Mouse (Mus musculus) hindbrain, embryonic 14.5 days (tissue): ENCODE data around the gene Ptpn13. TPM values are rescaled to one million over a fixed set of nuclear protein-coding genes. Genes with fewer than 3 reads are reported as not detected.

Experiments used
- ATAC-seq: fragments of 200-750 bp; cut with Nextera tagmentation; 2 replicates; pipeline ENCODE4 v1.8.0; 2017; ENCODE audit warnings: moderate number of reproducible peaks, mild to moderate bottlenecking, moderate TSS enrichment, moderate library complexity; ENCODE audit not compliant: low FRiP score
- DNase-seq: peaks from one replicate; pipeline ENCODE4 v3.0.0-alpha.2; 2015; ENCODE audit warnings: low spot score
- H3K27ac ChIP-seq: fragments of 300-500 bp; sonication (generic); 2 replicates; pipeline ENCODE4 v1.5.1; 2014; ENCODE audit warnings: mild to moderate bottlenecking, moderate library complexity
- H3K27me3 ChIP-seq: fragments of 300-500 bp; sonication (generic); 2 replicates; pipeline ENCODE4 v1.6.1; 2014; ENCODE audit warnings: mild to moderate bottlenecking, low read length, mixed read lengths; ENCODE audit not compliant: control insufficient read depth, insufficient read depth
- H3K36me3 ChIP-seq: fragments of 300-500 bp; sonication (generic); replicated peaks from 2 replicates; pipeline ENCODE4 v1.6.1; 2014; ENCODE audit not compliant: control insufficient read depth, insufficient read depth
- H3K4me1 ChIP-seq: fragments of 300-500 bp; sonication (generic); replicated peaks from 2 replicates; pipeline ENCODE4 v1.6.1; 2014; ENCODE audit warnings: antibody characterized with exemption, low read length, mixed read lengths; ENCODE audit not compliant: control insufficient read depth, insufficient read depth
- H3K4me2 ChIP-seq: fragments of 300-500 bp; sonication (generic); replicated peaks from 2 replicates; pipeline ENCODE4 v1.6.1; 2014; ENCODE audit warnings: mild to moderate bottlenecking, moderate library complexity
- H3K4me3 ChIP-seq: fragments of 300-500 bp; sonication (generic); replicated peaks from 2 replicates; pipeline ENCODE4 v1.5.1; 2014; ENCODE audit warnings: mild to moderate bottlenecking, low read length
- H3K9ac ChIP-seq: fragments of 300-500 bp; sonication (generic); 2 replicates; pipeline ENCODE4 v1.6.1; 2014
- H3K9me3 ChIP-seq: fragments of 300-500 bp; sonication (generic); 2 replicates; pipeline ENCODE4 v1.6.1; 2016; ENCODE audit warnings: low read length; ENCODE audit not compliant: control insufficient read depth
- WGBS: fragments of 180-500 bp; shearing (Covaris S2); extraction: QIAGEN DNeasy Blood & Tissue Kit; methylation state at CpG from one replicate; pipeline ENCODE4 v1.1.7; 2014; 5-methylcytosine and 5-hydroxymethylcytosine counted together
- polyA plus RNA-seq: library from polyadenylated mRNA; unstranded; fragments of >200 nt; fragmentation: Nextera tagmentation; extraction: Ambion mirVana; gene quantifications from 2 replicates; pipeline ENCODE4 v1.2.1, GENCODE M21; 2014

Gene Ptpn13
- polyA plus RNA-seq, 1 experiment from 2014 or later, result 7.8 TPM

GRCm38 (mm10) chr5:103431479-103431878, 6.5 kb downstream of the Ptpn13 start:
- no peak for DNase-seq
- 0 out of 2 replicates have a peak, but pooled peaks cover 6% of the 10 kb centered on the region for H3K27me3 ChIP-seq
- H3K4me2 ChIP-seq, result no peak overlapping the region
- no peak for ATAC-seq
- peaks cover 12% of the 10 kb centered on the region; the same call in 1 of the 2 replicates for H3K4me1 ChIP-seq
- WGBS, result 85% methylated on average over 3 of the region's 3 CpGs
- H3K9me3 ChIP-seq, result no peaks in the 10 kb centered on the region
- H3K9ac ChIP-seq, result no peak overlapping the region
- no peak overlapping the region for H3K4me3 ChIP-seq
- H3K27ac ChIP-seq, result no peak overlapping the region
- no peaks in the 10 kb centered on the region for H3K36me3 ChIP-seq

- 17% methylated on average over 19 of the region's 19 CpGs for WGBS
- DNase-seq, result no peak
- no peak for ATAC-seq
- Histone ChIP-seq H3K4me3 (0 out of 2 replicates have a peak overlapping the region, but pooled peaks have one; percentile 6), H3K36me3 (no peaks in the 10 kb centered on the region), H3K27ac (0 out of 2 replicates have a peak overlapping the region, but pooled peaks have one; percentile 9), H3K27me3 (no peaks in the 10 kb centered on the region), H3K4me1 (peaks cover 11% of the 10 kb centered on the region; the same call in 1 of the 2 replicates), H3K9me3 (no peaks in the 10 kb centered on the region), H3K9ac (no peak overlapping the region; the same call in 1 of the 2 replicates), H3K4me2 (peak overlapping the region; percentile 48)
Observed at GRCm38 (mm10) chr5:103436039-103436944, 11.3 kb downstream of the Ptpn13 start.

GRCm38 (mm10) chr5:103437714-103438113, 12.7 kb downstream of the Ptpn13 start:
- Histone ChIP-seq H3K27me3 (no peaks in the 10 kb centered on the region), H3K27ac (no peak overlapping the region), H3K4me1 (peaks cover 11% of the 10 kb centered on the region; the same call in 1 of the 2 replicates), H3K4me2 (no peak overlapping the region), H3K4me3 (no peak overlapping the region), H3K9ac (no peak overlapping the region), H3K9me3 (no peaks in the 10 kb centered on the region), H3K36me3 (no peaks in the 10 kb centered on the region)
- ATAC-seq (no peak), DNase-seq (no peak)
- 68% methylated on average over 3 of the region's 3 CpGs for WGBS

DNA sequence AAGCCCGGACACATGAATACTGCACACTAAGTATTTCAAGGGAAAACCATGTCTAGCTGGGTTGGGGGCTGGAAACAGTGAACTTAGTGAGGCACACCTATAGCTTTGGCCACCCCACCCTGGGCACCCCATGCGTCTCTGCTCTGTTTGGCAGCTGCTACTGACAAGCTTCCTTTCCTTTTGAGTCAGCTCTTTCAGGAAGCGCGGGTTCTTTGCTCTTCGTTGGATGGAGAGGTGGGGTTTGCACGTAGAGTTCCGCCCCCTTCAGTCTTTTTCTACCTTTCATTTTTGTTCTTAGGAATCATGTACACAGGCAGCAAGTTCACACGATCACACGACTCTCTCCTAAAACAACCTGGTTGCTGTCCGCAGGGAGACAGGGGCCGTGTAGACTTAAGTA, 14.2 kb downstream of the Ptpn13 start:
- Histone ChIP-seq H3K9ac (no peak overlapping the region), H3K4me1 (peaks cover 11% of the 10 kb centered on the region; the same call in 1 of the 2 replicates), H3K36me3 (no peaks in the 10 kb centered on the region), H3K4me2 (no peak overlapping the region), H3K9me3 (no peaks in the 10 kb centered on the region), H3K4me3 (no peak overlapping the region), H3K27ac (no peak overlapping the region), H3K27me3 (no peaks in the 10 kb centered on the region)
- no peak for ATAC-seq
- 87% methylated on average over 11 of the region's 11 CpGs for WGBS
- DNase-seq, result no peak

DNA sequence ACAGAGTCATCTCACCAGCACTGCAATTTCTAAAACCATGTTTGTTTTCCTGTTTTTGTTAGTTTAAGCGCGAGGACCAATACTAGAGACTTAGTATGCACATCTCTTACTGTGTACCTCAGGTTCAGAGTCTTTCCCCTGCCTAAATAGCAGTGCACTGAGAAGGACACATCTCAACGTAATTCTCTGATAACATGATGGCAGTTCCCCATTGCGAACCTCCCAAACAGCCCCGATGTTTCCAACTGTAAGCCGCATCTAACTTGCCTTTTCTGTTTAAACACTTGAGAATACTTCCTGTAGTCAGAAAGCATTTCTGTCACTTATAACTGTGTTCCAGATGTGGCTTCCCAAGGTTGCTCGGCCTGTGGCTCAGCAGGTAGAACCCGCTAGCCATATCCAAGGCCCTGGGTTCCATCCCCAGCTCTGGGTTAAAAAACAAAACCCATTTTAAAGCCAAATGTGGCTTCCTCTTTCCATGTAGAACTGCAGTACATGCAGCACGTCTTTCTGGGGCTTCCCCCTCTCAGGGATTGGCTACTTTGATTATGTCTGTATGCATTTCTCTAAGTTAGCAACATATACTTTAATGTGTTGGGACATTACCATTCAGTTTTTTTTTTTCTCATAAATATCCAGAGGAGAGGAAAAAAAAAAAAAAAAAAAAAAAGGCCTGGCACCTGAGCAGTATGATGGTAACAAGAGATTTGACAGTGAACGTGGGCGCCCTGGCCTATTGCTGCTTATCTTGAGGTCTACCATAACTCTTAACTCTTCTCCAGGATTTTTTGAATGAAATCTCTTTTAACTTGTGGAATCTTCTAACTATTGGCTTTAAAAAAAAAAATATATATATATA, 15.7 kb downstream of the Ptpn13 start:
- Histone ChIP-seq H3K9ac (no peak overlapping the region), H3K36me3 (no peaks in the 10 kb centered on the region), H3K4me1 (peaks cover 11% of the 10 kb centered on the region; the same call in 1 of the 2 replicates), H3K9me3 (no peaks in the 10 kb centered on the region), H3K4me3 (no peak overlapping the region), H3K27me3 (no peaks in the 10 kb centered on the region), H3K27ac (no peak overlapping the region), H3K4me2 (no peak overlapping the region)
- WGBS, result 94% methylated on average over 11 of the region's 11 CpGs
- ATAC-seq (no peak), DNase-seq (no peak)

DNA sequence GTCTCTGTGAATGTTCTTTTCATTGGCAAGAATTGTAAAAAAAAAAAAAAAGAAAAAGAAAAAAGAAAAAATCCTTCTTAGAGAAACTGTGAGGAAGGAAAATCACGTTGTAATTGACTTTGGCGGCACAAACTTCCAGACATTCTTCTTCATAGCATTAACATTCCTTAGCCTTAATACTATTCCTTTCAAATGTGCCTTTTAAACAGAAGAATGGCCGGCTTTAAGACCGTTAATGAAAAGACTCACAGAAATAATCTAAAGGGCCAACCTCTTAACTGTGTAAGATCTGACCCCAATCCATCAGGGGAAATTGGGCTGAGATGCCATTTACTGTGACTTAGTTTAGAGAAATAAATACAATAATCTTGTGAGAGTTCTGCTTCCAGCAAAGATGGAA, 16.7 kb downstream of the Ptpn13 start:
- H3K9me3 ChIP-seq, result no peaks in the 10 kb centered on the region
- 17% methylated on average over 4 of the region's 4 CpGs for WGBS
- no peak overlapping the region for H3K4me2 ChIP-seq
- DNase-seq, result no peak
- peak overlapping the region; percentile 10; the same call in 1 of the 2 replicates for H3K27ac ChIP-seq
- H3K4me3 ChIP-seq, result no peak overlapping the region
- H3K36me3 ChIP-seq, result no peaks in the 10 kb centered on the region
- no peaks in the 10 kb centered on the region for H3K27me3 ChIP-seq
- ATAC-seq, result no peak
- H3K9ac ChIP-seq, result no peak overlapping the region
- H3K4me1 ChIP-seq, result peaks cover 1% of the 10 kb centered on the region; the same call in 1 of the 2 replicates

DNA sequence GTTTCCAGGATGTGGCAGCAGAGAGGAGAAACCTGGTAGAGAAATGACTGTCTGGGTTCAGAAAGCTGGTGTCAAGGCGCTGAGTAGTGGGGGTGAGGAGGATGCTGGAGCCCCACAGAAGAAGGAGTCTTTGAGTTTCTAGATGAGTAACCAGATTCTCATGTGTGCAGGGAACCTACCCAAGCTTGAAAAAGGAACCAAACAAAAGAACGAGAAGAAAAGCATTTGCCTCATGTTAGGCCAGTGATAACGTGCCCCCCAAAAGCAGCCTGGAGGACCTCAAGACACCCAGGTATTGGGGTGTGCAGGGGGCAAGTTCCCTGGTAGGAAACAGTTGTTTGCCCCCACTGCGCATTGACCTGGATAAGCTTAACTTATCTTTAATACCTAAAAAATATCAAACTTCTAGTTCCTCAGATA, 17.3 kb downstream of the Ptpn13 start:
- no peaks in the 10 kb centered on the region for H3K36me3 ChIP-seq
- no peak overlapping the region for H3K4me2 ChIP-seq
- WGBS, result 50% methylated on average over 4 of the region's 4 CpGs
- no peaks in the 10 kb centered on the region for H3K9me3 ChIP-seq
- no peak for DNase-seq
- H3K4me3 ChIP-seq, result no peak overlapping the region
- H3K27ac ChIP-seq, result peak overlapping the region; percentile 35; the same call in 1 of the 2 replicates
- ATAC-seq, result no peak
- H3K27me3 ChIP-seq, result no peaks in the 10 kb centered on the region
- no peak overlapping the region for H3K9ac ChIP-seq
- H3K4me1 ChIP-seq, result no peaks in the 10 kb centered on the region; the same call in 1 of the 2 replicates

DNA sequence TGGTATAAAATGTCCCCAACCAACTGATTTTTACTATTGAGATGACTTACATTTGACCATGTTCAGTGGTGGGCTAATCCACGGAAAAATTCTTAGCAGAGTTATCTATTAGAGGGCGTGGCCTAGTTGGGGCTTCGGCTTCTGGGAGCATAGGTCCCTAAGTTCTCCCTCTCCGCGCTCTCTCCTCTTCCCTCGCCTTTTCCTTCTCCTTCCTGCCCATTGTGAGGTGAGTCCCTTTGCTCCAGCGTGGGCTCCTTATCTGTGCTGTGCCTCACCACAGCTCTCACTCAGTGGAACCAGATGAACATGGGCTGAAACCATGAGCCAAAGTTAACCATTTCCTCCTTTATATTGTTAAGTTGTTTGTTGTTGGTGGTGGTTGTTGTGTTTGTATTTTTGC, 17.9 kb downstream of the Ptpn13 start:
- DNase-seq, result no peak
- peaks cover 5% of the 10 kb centered on the region for H3K4me1 ChIP-seq
- no peaks in the 10 kb centered on the region for H3K27me3 ChIP-seq
- ATAC-seq, result no peak
- H3K9me3 ChIP-seq, result no peaks in the 10 kb centered on the region
- H3K27ac ChIP-seq, result no peak overlapping the region
- no peak overlapping the region for H3K9ac ChIP-seq
- H3K36me3 ChIP-seq, result no peaks in the 10 kb centered on the region
- no peak overlapping the region for H3K4me2 ChIP-seq
- WGBS, result 76% methylated on average over 7 of the region's 7 CpGs
- no peak overlapping the region for H3K4me3 ChIP-seq

- Histone ChIP-seq H3K9ac (no peak overlapping the region), H3K4me2 (no peak overlapping the region), H3K4me1 (peaks cover 15% of the 10 kb centered on the region), H3K36me3 (no peaks in the 10 kb centered on the region), H3K27ac (no peak overlapping the region), H3K27me3 (no peaks in the 10 kb centered on the region), H3K4me3 (no peak overlapping the region), H3K9me3 (no peaks in the 10 kb centered on the region)
- DNase-seq, result no peak
- 88% methylated on average over 7 of the region's 7 CpGs for WGBS
- ATAC-seq, result no peak
Observed at GRCm38 (mm10) chr5:103445383-103445782, 20.4 kb downstream of the Ptpn13 start.
